Mouse (Mus musculus): ENCODE data around the gene Pla2g3. TPM values are rescaled to one million over a fixed set of nuclear protein-coding genes. Genes with fewer than 3 reads are reported as not detected.
A peak's percentile ranks its signal among the peaks of the same experiment; 100 is the strongest.

Gene Pla2g3
- polyA plus RNA-seq, 1 experiment from 2014 or later, result 3.9 TPM

DNA sequence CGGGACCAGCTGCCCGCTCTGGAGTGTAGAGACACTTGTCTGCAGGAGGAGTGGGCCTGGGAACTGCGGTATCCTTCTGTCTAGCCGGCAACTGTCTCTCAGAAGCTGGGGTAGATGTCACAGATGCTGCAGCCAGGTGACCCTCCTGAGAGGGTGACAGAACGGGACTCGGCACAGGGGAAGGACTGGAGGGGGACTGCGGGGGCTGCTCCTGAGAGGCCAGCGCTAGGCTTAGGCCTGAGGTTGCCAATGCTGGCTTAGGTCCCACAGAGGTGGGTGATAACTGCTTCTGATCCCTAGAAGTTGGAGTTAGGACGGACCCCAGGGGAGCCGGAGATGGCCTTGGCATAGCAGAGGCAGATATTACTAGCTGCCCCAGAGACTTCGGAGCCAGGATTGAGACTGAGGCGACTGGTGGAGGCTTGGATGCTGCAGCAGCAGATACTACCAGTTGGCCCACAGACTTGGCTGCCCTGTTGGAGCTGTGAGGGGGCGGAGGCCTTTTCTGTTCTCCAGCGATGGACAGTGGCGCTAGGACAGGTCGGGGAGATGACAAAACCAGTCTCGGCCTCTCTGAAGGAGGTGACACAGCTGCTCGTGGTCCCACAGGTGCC is 14.5 kb downstream of the Pla2g3 start:
- no peak for ATAC-seq
- WGBS, result 81% methylated on average over 18 of the region's 18 CpGs

DNA sequence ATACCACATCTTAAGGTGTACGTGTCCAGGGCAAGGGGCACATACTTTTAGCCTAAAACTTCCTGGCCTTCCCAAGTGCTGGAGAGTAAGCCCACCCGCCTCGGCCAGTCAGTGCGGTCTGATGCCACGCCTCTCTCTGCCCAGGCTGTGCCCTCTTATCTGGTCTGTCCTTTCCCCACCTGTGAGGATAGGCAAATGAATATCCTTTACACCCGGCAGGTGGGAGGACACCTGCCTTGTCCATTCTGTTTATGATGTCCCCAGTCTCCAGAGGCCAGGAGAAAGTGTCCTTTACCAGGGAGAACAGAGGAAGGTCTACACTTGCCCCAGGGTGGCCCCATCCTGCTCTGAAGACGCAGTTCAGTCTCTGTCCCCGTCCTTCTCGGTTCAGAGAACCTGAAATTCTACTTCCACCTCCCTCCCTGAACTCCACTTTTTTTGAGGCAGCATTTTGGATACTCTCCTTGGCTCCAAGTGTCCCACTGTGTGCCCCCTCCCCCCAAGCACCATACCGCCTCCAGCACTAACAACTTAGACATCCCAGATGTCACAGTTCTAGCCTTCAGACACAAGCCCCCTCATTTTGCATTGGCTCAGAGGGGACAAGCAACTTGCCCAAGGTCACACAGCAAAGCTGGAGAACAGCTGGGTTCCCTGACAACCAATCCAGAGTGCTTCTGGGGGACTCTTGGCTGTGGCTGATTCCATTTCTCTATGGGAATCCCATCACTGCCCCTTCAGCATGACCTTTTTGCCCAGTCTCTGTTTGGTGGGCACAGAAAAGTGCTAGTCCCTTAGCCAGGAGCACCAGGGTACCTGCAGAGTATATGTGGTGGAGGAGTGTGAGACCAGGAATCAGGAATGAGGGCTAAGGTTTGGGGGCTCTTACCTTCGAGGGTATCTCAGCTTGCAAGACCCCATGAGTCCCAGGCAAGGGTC is 15.9 kb downstream of the Pla2g3 start:
- no peaks in the 10 kb centered on the region for H3K9me3 ChIP-seq (replicated peaks; ENCODE audit: control insufficient read depth, low read length, poor library complexity, severe bottlenecking)
- H3K36me3 ChIP-seq (ENCODE audit: control insufficient read depth, insufficient read depth, low read length), result no peaks in the 10 kb centered on the region
- H3K27ac ChIP-seq (ENCODE audit: low read length), result no peak overlapping the region
- 69% methylated on average over 11 of the region's 11 CpGs for whole genome bisulfite sequencing
- no peaks in the 10 kb centered on the region for H3K4me1 ChIP-seq (ENCODE audit: control insufficient read depth, insufficient read depth, low read length)
- peak overlapping the region; percentile 64 for H3K9ac ChIP-seq (ENCODE audit: low read depth, low read length)
- H3K4me3 ChIP-seq (ENCODE audit: low read depth, low read length), result peak overlapping the region; percentile 41
- H3K27me3 ChIP-seq (ENCODE audit: control insufficient read depth, insufficient read depth, low read depth, low read length), result no peaks in the 10 kb centered on the region
- peak overlapping the region; percentile 38 for H3K4me2 ChIP-seq (ENCODE audit: low read length)
- 0 out of 2 replicates have a peak, but pooled peaks have one; percentile 15 for ATAC-seq

More for the DNA sequence above, 14.5 kb downstream of the Pla2g3 start:
- no peaks in the 10 kb centered on the region for H3K27me3 ChIP-seq (ENCODE audit: control insufficient read depth, insufficient read depth, low read depth, low read length)
- H3K4me3 ChIP-seq (ENCODE audit: low read depth, low read length), result no peak overlapping the region
- no peak overlapping the region for H3K4me2 ChIP-seq (ENCODE audit: low read length)
- H3K36me3 ChIP-seq (ENCODE audit: control insufficient read depth, insufficient read depth, low read length), result no peaks in the 10 kb centered on the region
- no peak overlapping the region for H3K9ac ChIP-seq (ENCODE audit: low read depth, low read length)
- H3K9me3 ChIP-seq (replicated peaks; ENCODE audit: control insufficient read depth, low read length, poor library complexity, severe bottlenecking), result no peaks in the 10 kb centered on the region
- no peak overlapping the region for H3K27ac ChIP-seq (ENCODE audit: low read length)
- H3K4me1 ChIP-seq (ENCODE audit: control insufficient read depth, insufficient read depth, low read length), result no peaks in the 10 kb centered on the region

DNA sequence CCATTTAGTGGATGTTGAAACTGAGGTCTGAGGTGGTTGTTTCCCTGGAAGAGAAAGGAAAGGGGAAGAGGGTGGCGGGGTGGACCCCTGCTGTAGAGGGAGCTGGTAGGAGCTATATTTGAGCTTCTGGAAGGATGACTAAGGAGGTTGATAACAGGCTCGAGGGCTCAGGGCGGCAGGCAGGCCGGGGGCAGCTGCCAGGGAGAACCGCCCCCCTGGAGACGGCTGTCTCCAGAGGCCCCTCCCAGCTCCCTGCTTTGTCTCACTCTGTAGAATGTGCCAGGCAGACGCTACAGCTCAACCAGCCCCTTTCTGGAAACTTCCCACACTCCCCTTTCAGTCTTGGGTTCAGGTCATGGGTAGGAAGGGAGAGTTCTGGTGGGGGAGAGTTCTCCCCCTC is 20.1 kb downstream of the Pla2g3 start:
- Histone ChIP-seq H3K27ac (ENCODE audit: low read length) (no peak overlapping the region), H3K4me3 (ENCODE audit: low read depth, low read length) (no peak overlapping the region), H3K27me3 (ENCODE audit: control insufficient read depth, insufficient read depth, low read depth, low read length) (no peaks in the 10 kb centered on the region), H3K36me3 (ENCODE audit: control insufficient read depth, insufficient read depth, low read length) (no peaks in the 10 kb centered on the region), H3K9me3 (replicated peaks; ENCODE audit: control insufficient read depth, low read length, poor library complexity, severe bottlenecking) (no peaks in the 10 kb centered on the region), H3K4me2 (ENCODE audit: low read length) (no peak overlapping the region), H3K4me1 (ENCODE audit: control insufficient read depth, insufficient read depth, low read length) (no peaks in the 10 kb centered on the region), H3K9ac (ENCODE audit: low read depth, low read length) (no peak overlapping the region)
- ATAC-seq, result no peak
- WGBS, result 56% methylated on average over 7 of the region's 7 CpGs

DNA sequence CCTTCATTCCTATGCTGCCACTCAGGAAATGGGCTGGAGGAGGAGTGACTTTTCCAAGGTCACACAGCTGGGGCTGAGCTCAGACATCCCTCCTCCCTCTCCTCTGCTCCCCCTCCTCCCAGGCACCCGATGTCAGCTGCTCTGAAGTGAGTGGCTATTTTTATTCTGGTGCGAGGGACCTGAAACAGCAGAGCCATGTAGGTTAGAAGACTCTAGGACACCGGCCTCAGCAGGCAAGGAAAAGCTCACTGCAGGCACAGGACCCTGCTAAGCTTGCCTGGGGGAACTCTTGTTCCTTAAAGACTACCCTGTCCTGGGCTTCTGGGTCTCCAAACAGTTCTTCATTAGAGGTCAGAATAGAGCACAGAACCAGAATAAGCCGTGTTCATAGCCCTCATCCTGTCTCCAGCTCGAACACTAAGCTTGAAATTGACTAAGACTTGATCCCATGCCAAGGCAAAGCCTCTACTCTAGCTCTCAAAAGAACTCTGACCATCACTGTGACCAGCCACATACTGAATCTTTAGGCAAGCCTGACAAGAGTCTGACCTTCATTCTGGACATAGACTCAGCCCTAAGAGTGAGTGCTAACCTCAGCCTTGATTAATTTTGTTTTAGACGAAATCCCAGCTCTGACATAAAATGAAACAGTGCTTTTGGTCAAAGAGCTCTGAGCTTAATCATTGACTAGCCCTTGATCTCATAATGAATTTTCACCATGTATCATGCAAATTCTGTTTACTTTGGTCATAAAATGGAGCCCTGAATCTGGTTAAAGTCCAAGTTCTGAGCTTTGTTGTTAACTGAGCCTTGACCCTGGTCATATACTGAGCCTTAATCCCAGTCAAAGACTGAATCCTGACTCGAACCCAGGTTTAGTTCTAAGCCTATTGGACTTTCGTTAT is 21.3 kb downstream of the Pla2g3 start:
- Histone ChIP-seq H3K4me1 (ENCODE audit: control insufficient read depth, insufficient read depth, low read length) (no peaks in the 10 kb centered on the region; the same call in 1 of the 2 replicates), H3K27ac (ENCODE audit: low read length) (no peak overlapping the region), H3K4me2 (ENCODE audit: low read length) (no peak overlapping the region), H3K36me3 (ENCODE audit: control insufficient read depth, insufficient read depth, low read length) (no peaks in the 10 kb centered on the region), H3K9me3 (replicated peaks; ENCODE audit: control insufficient read depth, low read length, poor library complexity, severe bottlenecking) (no peaks in the 10 kb centered on the region), H3K4me3 (ENCODE audit: low read depth, low read length) (no peak overlapping the region), H3K9ac (ENCODE audit: low read depth, low read length) (no peak overlapping the region), H3K27me3 (ENCODE audit: control insufficient read depth, insufficient read depth, low read depth, low read length) (no peaks in the 10 kb centered on the region)
- 76% methylated on average over 8 of the region's 8 CpGs for WGBS
- ATAC-seq, result no peak

DNA sequence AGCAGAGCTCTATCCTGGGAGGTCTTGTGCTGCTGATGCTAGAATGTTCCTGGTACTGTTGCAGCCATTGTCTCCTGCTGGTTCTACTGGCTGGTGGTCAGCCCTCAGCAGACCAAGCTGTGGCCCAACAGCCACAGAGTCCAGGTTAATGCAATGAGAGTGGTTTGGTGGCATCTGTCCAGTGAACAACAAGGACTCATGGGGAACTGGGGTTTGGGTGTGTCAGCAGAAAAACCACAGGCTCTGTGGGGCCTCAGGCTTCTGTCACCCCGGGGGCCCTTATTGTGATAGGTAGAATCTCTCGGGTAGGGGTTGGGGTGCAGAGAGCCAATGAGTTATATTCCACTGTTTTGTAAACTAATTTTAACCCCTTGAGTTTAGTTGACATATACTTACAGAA is 22.2 kb downstream of the Pla2g3 start:
- 86% methylated on average over 2 of the region's 2 CpGs for WGBS
- Histone ChIP-seq H3K4me2 (ENCODE audit: low read length) (no peak overlapping the region), H3K27me3 (ENCODE audit: control insufficient read depth, insufficient read depth, low read depth, low read length) (no peaks in the 10 kb centered on the region), H3K4me1 (ENCODE audit: control insufficient read depth, insufficient read depth, low read length) (no peaks in the 10 kb centered on the region; the same call in 1 of the 2 replicates), H3K27ac (ENCODE audit: low read length) (no peak overlapping the region), H3K4me3 (ENCODE audit: low read depth, low read length) (no peak overlapping the region), H3K9me3 (replicated peaks; ENCODE audit: control insufficient read depth, low read length, poor library complexity, severe bottlenecking) (no peaks in the 10 kb centered on the region), H3K36me3 (ENCODE audit: control insufficient read depth, insufficient read depth, low read length) (no peaks in the 10 kb centered on the region), H3K9ac (ENCODE audit: low read depth, low read length) (no peak overlapping the region)
- no peak for ATAC-seq

DNA sequence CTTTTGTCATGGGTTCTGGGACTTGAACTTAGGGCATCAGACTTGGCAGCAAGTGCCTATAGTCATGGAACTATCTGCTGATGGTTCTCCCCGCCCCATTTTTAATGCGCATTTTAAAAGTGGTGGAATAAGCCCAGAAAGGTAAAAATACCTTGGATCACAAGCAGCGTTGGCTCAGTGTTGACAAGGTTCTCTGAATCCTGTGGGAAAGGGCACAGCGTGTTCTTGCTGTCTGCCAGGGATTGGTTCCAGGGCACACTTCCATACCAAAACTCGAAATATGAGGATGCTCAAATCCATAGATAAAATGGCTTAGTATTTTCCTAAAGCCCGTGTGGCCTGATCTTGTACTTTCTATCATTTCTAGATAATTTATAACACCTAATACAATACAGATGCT is 25.2 kb downstream of the Pla2g3 start:
- Histone ChIP-seq H3K9ac (ENCODE audit: low read depth, low read length) (no peak overlapping the region), H3K9me3 (replicated peaks; ENCODE audit: control insufficient read depth, low read length, poor library complexity, severe bottlenecking) (no peaks in the 10 kb centered on the region), H3K4me2 (ENCODE audit: low read length) (no peak overlapping the region), H3K27ac (ENCODE audit: low read length) (no peak overlapping the region), H3K4me1 (ENCODE audit: control insufficient read depth, insufficient read depth, low read length) (peaks cover 9% of the 10 kb centered on the region), H3K27me3 (ENCODE audit: control insufficient read depth, insufficient read depth, low read depth, low read length) (peaks cover 10% of the 10 kb centered on the region), H3K36me3 (ENCODE audit: control insufficient read depth, insufficient read depth, low read length) (no peaks in the 10 kb centered on the region), H3K4me3 (ENCODE audit: low read depth, low read length) (no peak overlapping the region)
- ATAC-seq, result no peak
- 89% methylated on average over 6 of the region's 6 CpGs for WGBS

DNA sequence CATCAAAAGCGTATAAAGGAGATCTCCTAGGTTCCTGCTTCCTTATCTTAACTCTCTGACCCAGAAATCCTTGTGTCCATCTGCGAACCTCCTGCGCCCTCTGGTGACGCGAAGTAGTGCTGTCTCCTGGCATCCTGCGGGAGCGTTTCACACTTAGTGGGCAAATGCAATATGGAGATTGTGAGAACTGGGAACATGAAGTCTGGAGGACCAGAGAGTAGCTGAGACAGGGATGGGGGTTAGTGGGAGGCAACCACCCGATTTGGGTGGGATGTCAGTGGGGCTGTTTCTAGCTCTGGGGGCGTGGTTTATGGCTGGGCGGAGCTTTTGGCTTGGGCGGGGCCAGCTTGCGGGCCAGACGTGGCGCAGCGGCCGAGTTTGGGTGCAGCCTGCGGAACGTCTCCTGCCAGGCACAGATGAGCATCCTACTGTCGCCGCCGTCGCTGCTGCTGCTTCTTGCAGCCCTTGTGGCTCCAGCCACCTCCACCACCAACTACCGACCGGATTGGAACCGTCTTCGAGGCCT is 26.5 kb downstream of the Pla2g3 start, which contains the start of gene Selenom:
Selenom (plus strand) TSS at position 156 of the 526 bp plus-strand sequence.
- no peaks in the 10 kb centered on the region for H3K36me3 ChIP-seq (ENCODE audit: control insufficient read depth, insufficient read depth, low read length)
- H3K9ac ChIP-seq (ENCODE audit: low read depth, low read length), result peak within 1 kb of the TSS; percentile 68
- no peaks in the 10 kb centered on the region for H3K9me3 ChIP-seq (replicated peaks; ENCODE audit: control insufficient read depth, low read length, poor library complexity, severe bottlenecking)
- under 1% methylated on average over 26 of the region's 26 CpGs for WGBS
- H3K4me1 ChIP-seq (ENCODE audit: control insufficient read depth, insufficient read depth, low read length), result peaks cover 9% of the 10 kb centered on the region
- peak within 1 kb of the TSS; percentile 53 for H3K4me3 ChIP-seq (ENCODE audit: low read depth, low read length)
- peaks cover 10% of the 10 kb centered on the region for H3K27me3 ChIP-seq (ENCODE audit: control insufficient read depth, insufficient read depth, low read depth, low read length)
- H3K27ac ChIP-seq (ENCODE audit: low read length), result peak within 1 kb of the TSS; percentile 54; the same call in 1 of the 2 replicates
- H3K4me2 ChIP-seq (ENCODE audit: low read length), result peak within 1 kb of the TSS; percentile 86
- peak; percentile 66 for ATAC-seq

DNA sequence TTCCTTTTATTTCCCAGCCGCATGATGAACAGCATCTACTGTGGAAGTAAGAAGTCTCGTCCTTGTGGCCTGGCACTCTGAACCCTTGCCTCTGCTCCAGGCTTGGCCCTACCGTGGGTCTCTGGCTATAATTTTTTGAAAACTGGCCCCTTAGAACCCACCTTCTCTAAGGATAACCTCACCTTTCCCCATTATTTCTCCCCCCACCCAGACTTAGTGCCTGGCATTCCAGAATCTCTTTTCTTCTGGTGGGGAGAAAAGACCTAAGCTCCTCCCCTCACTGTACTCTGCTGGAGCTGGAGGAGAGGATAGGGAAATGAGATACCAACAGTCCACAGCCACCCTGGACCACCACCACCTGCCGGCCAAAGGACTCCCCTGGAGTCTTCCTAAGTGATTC is 27.1 kb downstream of the Pla2g3 start:
- Histone ChIP-seq H3K9me3 (replicated peaks; ENCODE audit: control insufficient read depth, low read length, poor library complexity, severe bottlenecking) (no peaks in the 10 kb centered on the region), H3K4me1 (ENCODE audit: control insufficient read depth, insufficient read depth, low read length) (peaks cover 9% of the 10 kb centered on the region), H3K36me3 (ENCODE audit: control insufficient read depth, insufficient read depth, low read length) (no peaks in the 10 kb centered on the region), H3K9ac (ENCODE audit: low read depth, low read length) (peak overlapping the region; percentile 68), H3K4me3 (ENCODE audit: low read depth, low read length) (peak overlapping the region; percentile 53), H3K4me2 (ENCODE audit: low read length) (peak overlapping the region; percentile 86), H3K27me3 (ENCODE audit: control insufficient read depth, insufficient read depth, low read depth, low read length) (peaks cover 10% of the 10 kb centered on the region), H3K27ac (ENCODE audit: low read length) (no peak overlapping the region)
- ATAC-seq, result peak; percentile 36
- 4% methylated on average over 4 of the region's 4 CpGs for WGBS
